ENCODE assay signal across 8 mouse cellular contexts in the genomic region with DNA sequence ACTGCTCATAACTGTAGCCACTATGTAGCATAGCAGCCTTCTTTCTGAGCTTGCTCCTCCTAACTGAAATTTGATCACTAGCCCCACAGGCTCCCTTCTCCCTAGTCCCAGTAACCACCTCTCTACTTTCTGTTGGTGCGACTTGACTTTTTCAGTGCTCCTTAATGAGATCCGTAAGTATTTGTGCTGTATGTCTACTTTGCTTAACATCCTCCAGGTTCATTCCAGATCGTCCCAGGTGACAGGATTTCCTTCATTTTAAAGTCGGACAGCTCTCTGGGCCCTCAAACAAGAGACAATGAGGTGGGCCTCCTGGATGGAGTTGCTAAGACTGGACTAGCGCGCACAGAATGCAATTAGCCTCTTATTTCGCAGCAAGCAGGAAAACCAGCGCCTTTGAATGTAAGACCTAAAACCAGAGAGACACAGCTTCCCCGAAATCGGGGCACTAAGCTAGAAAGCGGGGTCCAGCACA. TPM values are rescaled to one million over a fixed set of nuclear protein-coding genes. Genes with fewer than 3 reads are reported as not detected.
DNase-seq lines count a peak whose midpoint lies in the region; ATAC-seq and TF ChIP-seq lines count a peak whose summit lies in the region.

No protein-coding gene starts in this region.

- H3K4me3 ChIP-seq in cortical plate, adult 2 months (ENCODE audit: insufficient read depth, low read length): peak overlapping the region; percentile 50
- peak overlapping the region; percentile 72 for H3K4me3 ChIP-seq in hindbrain, postnatal 0 days (ENCODE audit: low read length)
- peak overlapping the region; percentile 73 for H3K4me3 ChIP-seq in midbrain, embryonic 11.5 days (ENCODE audit: low read depth, low read length)

- intact Hi-C loops in left cerebral cortex, postnatal 25 days (cut with DNase I): no loop called here
- intact Hi-C loops in left cerebral cortex, postnatal 36 days (cut with DNase I): no loop called here

- H3K27ac ChIP-seq in cortical plate, adult 2 months (ENCODE audit: insufficient read depth, low read length): peak overlapping the region; percentile 93
- H3K27ac ChIP-seq in hindbrain, postnatal 0 days: peak overlapping the region; percentile 98
- peak overlapping the region; percentile 99 for H3K27ac ChIP-seq in midbrain, embryonic 11.5 days (ENCODE audit: low read depth, low read length)

- no peak for TF ChIP-seq POLR2A in cortical plate, adult 2 months (IDR thresholded peaks at IDR 0.05; ENCODE audit: extremely low read depth, insufficient read depth, low read length)

- peak; percentile 42 to 47 for DNase-seq in left cerebral cortex, postnatal 25 days (ENCODE audit: low spot score in 2 of 2)
- DNase-seq in left cerebral cortex, postnatal 36 days (ENCODE audit: low spot score in 2 of 2): no peak
- DNase-seq in Muller cell, postnatal 12 days (ENCODE audit: inconsistent ontology term): peak; percentile 79
- DNase-seq in hindbrain, postnatal 0 days (ENCODE audit: low spot score): no peak
- peak; percentile 97 for DNase-seq in midbrain, embryonic 11.5 days (ENCODE audit: low spot score, missing footprints)
- DNase-seq in spleen, postnatal 14 days (ENCODE audit: low spot score in 2 of 2): no peak
- no peak for DNase-seq in ovary, postnatal 10 days (ENCODE audit: low spot score)

- H3K9me3 ChIP-seq in hindbrain, postnatal 0 days (ENCODE audit: low read length): no peaks in the 10 kb centered on the region
- H3K9me3 ChIP-seq in midbrain, embryonic 11.5 days (ENCODE audit: control insufficient read depth, low read length): no peaks in the 10 kb centered on the region

- H3K9ac ChIP-seq in hindbrain, postnatal 0 days (replicated peaks; ENCODE audit: low read length): peak overlapping the region; percentile 91
- peak overlapping the region; percentile 99 for H3K9ac ChIP-seq in midbrain, embryonic 11.5 days (ENCODE audit: low read length)

- WGBS in hindbrain, postnatal 0 days: 2% methylated on average over 11 of the region's 11 CpGs
- WGBS in midbrain, embryonic 11.5 days: 2% methylated on average over 11 of the region's 11 CpGs

- peak; percentile 34; the same call in 1 of the 2 replicates for ATAC-seq in hindbrain, postnatal 0 days
- peak; percentile 5; the same call in 1 of the 2 replicates for ATAC-seq in midbrain, embryonic 11.5 days (ENCODE audit: low FRiP score)

- peak overlapping the region; percentile 65 for H3K4me2 ChIP-seq in hindbrain, postnatal 0 days (ENCODE audit: low read depth, low read length)
- H3K4me2 ChIP-seq in midbrain, embryonic 11.5 days: peak overlapping the region; percentile 80

- no peaks in the 10 kb centered on the region for H3K27me3 ChIP-seq in hindbrain, postnatal 0 days (ENCODE audit: insufficient read depth, low read length)
- H3K27me3 ChIP-seq in midbrain, embryonic 11.5 days (ENCODE audit: control insufficient read depth, insufficient read depth, low read length): no peaks in the 10 kb centered on the region

- no peaks in the 10 kb centered on the region for H3K36me3 ChIP-seq in hindbrain, postnatal 0 days (ENCODE audit: insufficient read depth, low read length)
- H3K36me3 ChIP-seq in midbrain, embryonic 11.5 days (ENCODE audit: control insufficient read depth, insufficient read depth, low read length): no peaks in the 10 kb centered on the region

- no peak for TF ChIP-seq CTCF in cortical plate, adult 2 months (IDR thresholded peaks at IDR 0.05; ENCODE audit: extremely low read depth, insufficient read depth, low read length)
- no peak for TF ChIP-seq CTCF in hindbrain, postnatal 0 days (IDR thresholded peaks at IDR 0.05; ENCODE audit: low read depth)

- H3K4me1 ChIP-seq in cortical plate, adult 2 months (ENCODE audit: control insufficient read depth, insufficient read depth, low read length): no peaks in the 10 kb centered on the region; the same call in 1 of the 2 replicates
- H3K4me1 ChIP-seq in hindbrain, postnatal 0 days (ENCODE audit: insufficient read depth, low read length): peaks cover 11% of the 10 kb centered on the region; the same call in 1 of the 2 replicates
- H3K4me1 ChIP-seq in midbrain, embryonic 11.5 days (ENCODE audit: control insufficient read depth, insufficient read depth, low read length): peaks cover 17% of the 10 kb centered on the region

RNA-seq across cellular contexts. Expression of a gene that starts 19.6 kb away (rescaled TPM):
- total RNA-seq in left cerebral cortex, postnatal 25 days (2021): 10 to 100 TPM; 17.3 TPM
- total RNA-seq in left cerebral cortex, postnatal 36 days (2021): 10 to 100 TPM; 18.4 to 22.9 TPM
- polyA plus RNA-seq in cortical plate, adult 2 months (2012; rRNA removed): 22.9 and 23.8 TPM in 2 replicates
- 40.2 and 64.9 TPM in 2 replicates for total RNA-seq in hindbrain, postnatal 0 days (2014; rRNA removed)
- polyA plus RNA-seq in hindbrain, postnatal 0 days (2015; fragmentation: Nextera tagmentation; extraction: Ambion mirVana): 58.3 and 64.1 TPM in 2 replicates
- polyA plus RNA-seq in midbrain, embryonic 11.5 days (2014; fragmentation: Nextera tagmentation; extraction: Ambion mirVana): 169 and 177 TPM in 2 replicates

Comparison
In these comparisons a context has a peak if more than half of its experiments do, and no peak if none do; other contexts are left out.
1. DNase-seq: peak in left cerebral cortex, postnatal 25 days (2 of 2), Muller cell, postnatal 12 days (single experiment) and midbrain, embryonic 11.5 days (single experiment); none in left cerebral cortex, postnatal 36 days (0 of 2), hindbrain, postnatal 0 days (single experiment), spleen, postnatal 14 days (0 of 2) and ovary, postnatal 10 days (single experiment).
2. Peak in every context shown above with its lines, with median percentiles within 50 percentile points of each other: H3K27ac ChIP-seq and H3K4me3 ChIP-seq.